Comparison of ENCODE assay signal across 8 mouse cellular contexts in the genomic region with DNA sequence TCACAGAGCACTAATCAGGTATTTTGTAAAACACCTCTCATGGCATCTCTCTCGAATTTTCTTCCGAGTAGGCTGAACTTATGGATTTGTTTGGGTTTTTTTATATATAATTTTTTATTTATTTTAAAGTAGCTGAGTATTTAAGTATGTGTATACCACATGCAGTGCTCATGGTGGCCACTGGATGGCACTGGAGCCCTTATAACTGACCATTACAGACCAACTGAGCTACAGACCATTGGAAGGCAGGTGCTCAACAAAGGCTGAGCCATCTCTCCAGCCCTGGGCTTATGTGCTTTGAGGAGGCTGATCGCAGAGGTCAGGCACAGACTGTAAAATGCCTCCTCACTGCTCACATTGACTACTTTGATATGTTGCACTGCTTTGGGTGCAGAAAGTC. TPM values are rescaled to one million over a fixed set of nuclear protein-coding genes. Genes with fewer than 3 reads are reported as not detected.
DNase-seq lines count a peak whose midpoint lies in the region.

No protein-coding gene starts in this region.

- intact Hi-C loops in gastrocnemius, postnatal 14 days (cut with DNase I; ENCODE audit: low total_unique reads) = no loop called here

- peak; percentile 74 for DNase-seq in CD4-positive helper T cell, adult 2 months (ENCODE audit: low read depth, low spot score)
- peak; percentile 49 for DNase-seq in MEL-GATA-1-ER (ENCODE audit: extremely low read depth, low read depth)
- DNase-seq in cerebellum, adult 8-10 months = peak; percentile 20
- peak; percentile 72 for DNase-seq in gastrocnemius, postnatal 14 days
- peak; percentile 88 for DNase-seq in kidney, postnatal 14 days
- peak; percentile 65 to 72 for DNase-seq in lung, adult 18-20 months
- DNase-seq in right cerebral cortex, adult 2 months (ENCODE audit: low spot score in 2 of 2) = peak; percentile 72 to 79
- DNase-seq in urinary bladder, postnatal 4 days (ENCODE audit: low spot score in 2 of 2) = peak; percentile 45 to 67

RNA-seq across cellular contexts. Expression of a gene that starts 22.8 kb away (rescaled TPM):
- 10 to 100 TPM; 88.0 to 92.1 TPM for total RNA-seq in gastrocnemius, postnatal 14 days (2021)

Comparison
In these comparisons a context has a peak if more than half of its experiments do, and no peak if none do; other contexts are left out.
1. Peak in every context shown above with its lines: DNase-seq.
2. DNase-seq: peak in every context shown above with its lines; median percentile 88 in kidney, postnatal 14 days; 76 in right cerebral cortex, adult 2 months; 74 in CD4-positive helper T cell, adult 2 months; 72 in gastrocnemius, postnatal 14 days; 68 in lung, adult 18-20 months; 56 in urinary bladder, postnatal 4 days; 49 in MEL-GATA-1-ER; 20 in cerebellum, adult 8-10 months.